Mouse (Mus musculus): Measurements from ENCODE around the gene Alg9. TPM values are rescaled to one million over a fixed set of nuclear protein-coding genes. Genes with fewer than 3 reads are reported as not detected.

Gene Alg9
- polyA plus RNA-seq, 1 experiment from 2014 or later = 41.6 TPM

DNA sequence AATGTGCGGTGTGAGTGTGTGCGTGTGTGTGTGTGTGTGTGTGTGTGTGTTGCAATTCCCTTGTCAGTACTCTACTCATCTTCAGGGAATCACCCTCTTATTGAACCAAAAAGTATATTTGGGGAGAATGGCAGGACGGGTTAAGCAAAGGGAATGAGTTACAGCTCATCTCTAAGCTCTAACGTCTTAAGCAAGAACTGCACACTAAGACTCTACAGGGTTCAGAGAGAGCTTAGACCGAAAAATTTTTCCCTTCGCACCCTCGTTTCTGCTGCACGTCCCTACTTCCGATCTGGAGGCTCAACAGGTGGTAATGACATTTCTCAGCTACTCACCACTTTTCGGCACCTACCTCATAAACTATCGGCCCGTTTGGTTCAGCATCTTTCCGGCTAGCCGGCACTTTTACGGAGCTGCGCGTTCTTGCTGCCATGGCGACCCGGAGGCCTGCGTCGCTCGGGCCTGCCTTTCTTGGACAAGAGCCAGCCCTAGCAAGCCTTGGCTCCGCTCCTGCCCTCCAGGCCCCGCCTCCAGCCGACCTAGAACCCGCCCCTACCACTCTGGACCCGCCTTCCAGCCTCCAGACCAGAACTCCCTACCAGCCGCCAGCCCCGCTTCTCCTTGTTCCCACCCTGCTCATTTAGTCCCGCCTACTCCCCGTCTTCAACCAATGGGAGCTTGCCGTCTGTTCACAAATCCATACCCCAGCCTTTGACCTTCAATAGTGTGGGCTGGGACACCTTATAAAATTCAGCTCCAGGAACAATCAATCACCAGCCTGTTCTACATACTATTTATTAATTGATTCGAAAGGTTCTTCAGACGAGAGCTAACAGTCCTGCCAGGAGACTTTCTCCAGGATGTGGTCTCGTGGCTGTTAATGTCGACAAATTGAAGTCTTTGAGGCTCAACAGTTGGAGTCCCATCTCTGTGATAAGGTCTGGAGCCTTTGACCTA lies 35.6 kb upstream of the Alg9 start, which contains the start of gene Dixdc1:
Gene Dixdc1 (minus strand): TSS at position 604 of the 957 bp plus-strand sequence.
- 16% methylated on average over 36 of the region's 36 CpGs for WGBS
- H3K4me3 ChIP-seq (ENCODE audit: low read depth, low read length) = peak within 1 kb of the TSS; percentile 29
- no peaks in the 10 kb centered on the region for H3K27me3 ChIP-seq (ENCODE audit: control insufficient read depth, insufficient read depth, low read length)
- peak; percentile 98 for ATAC-seq (replicated peaks; ENCODE audit: insufficient number of reproducible peaks, low FRiP score, low TSS enrichment, low read depth)
- DNase-seq (ENCODE audit: low spot score) = peak; percentile 94
- no peaks in the 10 kb centered on the region for H3K36me3 ChIP-seq (replicated peaks; ENCODE audit: control insufficient read depth, insufficient read depth, low read depth, low read length)
- no peaks in the 10 kb centered on the region for H3K4me1 ChIP-seq (ENCODE audit: control insufficient read depth, insufficient read depth, low read length)
- no peak within 1 kb of the TSS for H3K27ac ChIP-seq (replicated peaks; ENCODE audit: low read depth, low read length)
- H3K9ac ChIP-seq (replicated peaks; ENCODE audit: low read length) = no peak within 1 kb of the TSS; the same call in 1 of the 2 replicates
- H3K9me3 ChIP-seq (replicated peaks; ENCODE audit: control insufficient read depth, low read length) = no peaks in the 10 kb centered on the region
- H3K4me2 ChIP-seq (ENCODE audit: low read depth, low read length) = peak within 1 kb of the TSS; percentile 56

DNA sequence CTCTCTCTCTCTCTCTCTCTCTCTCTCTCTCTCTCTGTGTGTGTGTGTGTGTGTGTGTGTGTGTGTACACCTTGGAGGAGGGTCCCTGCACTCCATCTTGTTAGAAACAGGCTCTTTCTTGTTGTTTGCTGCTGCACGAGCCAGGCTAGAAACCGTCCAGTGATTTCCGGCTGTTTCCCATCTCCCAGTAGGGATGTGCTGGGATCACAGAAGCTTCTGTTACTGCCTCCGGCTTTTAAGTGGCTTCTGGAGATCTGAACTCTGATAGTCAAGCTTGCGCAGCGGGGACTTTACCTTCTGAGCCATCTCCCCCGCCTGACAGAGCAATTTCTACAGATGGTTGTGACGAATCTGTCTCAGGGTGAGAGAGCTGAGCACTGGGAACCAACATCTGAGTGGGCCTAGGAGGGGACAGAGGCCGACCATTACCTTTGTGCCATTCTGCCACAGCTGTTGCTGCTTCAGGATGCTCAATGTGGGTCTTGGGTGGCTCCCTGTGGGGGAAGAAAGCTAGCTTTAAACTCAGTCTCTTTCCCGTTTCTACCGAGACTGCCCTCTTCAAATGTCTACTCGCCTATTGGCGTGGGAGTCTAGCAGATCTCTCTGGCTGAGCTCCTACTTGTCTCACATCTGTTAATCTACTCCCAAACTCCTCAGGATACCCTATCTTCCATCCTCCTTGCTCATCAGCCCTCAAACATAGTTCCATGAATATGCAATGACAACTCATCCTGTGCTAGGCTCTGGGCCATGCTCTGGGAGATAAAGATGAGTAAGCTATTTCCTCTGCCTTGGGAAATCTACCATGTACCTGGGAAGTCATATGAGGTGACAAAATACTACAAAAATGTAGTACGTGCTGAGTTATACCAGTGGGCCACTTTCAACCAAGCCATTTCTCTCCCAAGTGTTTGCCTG lies 33.7 kb upstream of the Alg9 start:
- no peak for ATAC-seq (replicated peaks; ENCODE audit: insufficient number of reproducible peaks, low FRiP score, low TSS enrichment, low read depth)
- no peak overlapping the region for H3K4me2 ChIP-seq (ENCODE audit: low read depth, low read length)
- no peak overlapping the region for H3K27ac ChIP-seq (replicated peaks; ENCODE audit: low read depth, low read length)
- whole genome bisulfite sequencing = 82% methylated on average over 14 of the region's 14 CpGs
- no peak overlapping the region for H3K9ac ChIP-seq (replicated peaks; ENCODE audit: low read length)
- no peak for DNase-seq (ENCODE audit: low spot score)
- H3K4me1 ChIP-seq (ENCODE audit: control insufficient read depth, insufficient read depth, low read length) = peaks cover under 1% of the 10 kb centered on the region; the same call in 1 of the 2 replicates
- no peaks in the 10 kb centered on the region for H3K27me3 ChIP-seq (ENCODE audit: control insufficient read depth, insufficient read depth, low read length)
- H3K9me3 ChIP-seq (replicated peaks; ENCODE audit: control insufficient read depth, low read length) = no peaks in the 10 kb centered on the region
- H3K4me3 ChIP-seq (ENCODE audit: low read depth, low read length) = no peak overlapping the region
- no peaks in the 10 kb centered on the region for H3K36me3 ChIP-seq (replicated peaks; ENCODE audit: control insufficient read depth, insufficient read depth, low read depth, low read length)

DNA sequence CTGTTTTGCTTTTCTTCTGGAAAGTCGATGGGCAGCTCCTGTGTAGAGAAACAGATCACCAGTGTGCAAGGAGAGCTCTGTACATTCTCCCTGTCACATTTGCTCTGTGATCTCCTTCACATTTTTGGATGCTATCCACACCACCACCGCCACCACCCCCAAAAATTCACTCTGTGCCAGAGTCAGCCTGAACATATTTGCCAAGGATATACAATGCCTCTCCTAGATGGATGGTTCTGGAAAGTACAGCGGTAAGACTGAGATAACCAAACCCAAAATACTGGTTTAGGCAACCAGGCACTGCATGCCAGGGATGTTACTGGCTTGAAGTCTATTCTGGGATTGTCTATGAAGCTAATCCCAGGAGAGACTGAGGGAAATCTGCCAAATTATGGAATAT lies 32.6 kb upstream of the Alg9 start:
- H3K36me3 ChIP-seq (replicated peaks; ENCODE audit: control insufficient read depth, insufficient read depth, low read depth, low read length) = no peaks in the 10 kb centered on the region
- H3K4me3 ChIP-seq (ENCODE audit: low read depth, low read length) = no peak overlapping the region
- DNase-seq (ENCODE audit: low spot score) (no peak), ATAC-seq (replicated peaks; ENCODE audit: insufficient number of reproducible peaks, low FRiP score, low TSS enrichment, low read depth) (no peak)
- H3K27me3 ChIP-seq (ENCODE audit: control insufficient read depth, insufficient read depth, low read length) = 0 out of 2 replicates have a peak, but pooled peaks cover 2% of the 10 kb centered on the region
- no peaks in the 10 kb centered on the region for H3K9me3 ChIP-seq (replicated peaks; ENCODE audit: control insufficient read depth, low read length)
- no peak overlapping the region for H3K27ac ChIP-seq (replicated peaks; ENCODE audit: low read depth, low read length)
- no peak overlapping the region for H3K4me2 ChIP-seq (ENCODE audit: low read depth, low read length)
- WGBS = 83% methylated on average over 3 of the region's 3 CpGs
- no peak overlapping the region for H3K9ac ChIP-seq (replicated peaks; ENCODE audit: low read length)
- H3K4me1 ChIP-seq (ENCODE audit: control insufficient read depth, insufficient read depth, low read length) = peaks cover 2% of the 10 kb centered on the region; the same call in 1 of the 2 replicates

DNA sequence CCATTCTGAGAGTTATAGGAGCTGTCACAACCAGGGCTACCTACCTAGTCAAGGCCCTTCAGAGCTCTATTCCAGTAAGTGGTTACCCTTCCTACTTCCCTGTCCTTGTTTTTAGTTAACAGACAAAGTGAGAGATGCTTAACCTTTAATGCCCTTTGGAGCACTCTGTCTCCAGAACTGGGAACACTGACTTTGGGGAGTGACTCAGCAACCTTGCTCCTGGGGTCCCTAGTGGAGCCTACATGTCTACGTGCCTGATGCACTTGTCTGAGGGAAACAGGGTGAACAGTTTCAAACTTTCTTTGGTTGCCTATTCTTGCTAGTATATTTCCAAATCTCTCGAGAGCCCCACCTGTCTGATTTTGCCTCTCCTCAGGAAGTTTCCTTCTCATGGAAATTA lies 32.1 kb upstream of the Alg9 start:
- H3K4me1 ChIP-seq (ENCODE audit: control insufficient read depth, insufficient read depth, low read length) = peaks cover 2% of the 10 kb centered on the region; the same call in 1 of the 2 replicates
- H3K4me3 ChIP-seq (ENCODE audit: low read depth, low read length) = no peak overlapping the region
- ATAC-seq (replicated peaks; ENCODE audit: insufficient number of reproducible peaks, low FRiP score, low TSS enrichment, low read depth) (no peak), DNase-seq (ENCODE audit: low spot score) (no peak)
- no peaks in the 10 kb centered on the region for H3K9me3 ChIP-seq (replicated peaks; ENCODE audit: control insufficient read depth, low read length)
- no peak overlapping the region for H3K9ac ChIP-seq (replicated peaks; ENCODE audit: low read length)
- no peak overlapping the region for H3K4me2 ChIP-seq (ENCODE audit: low read depth, low read length)
- H3K27me3 ChIP-seq (ENCODE audit: control insufficient read depth, insufficient read depth, low read length) = 0 out of 2 replicates have a peak, but pooled peaks cover 2% of the 10 kb centered on the region
- no peaks in the 10 kb centered on the region for H3K36me3 ChIP-seq (replicated peaks; ENCODE audit: control insufficient read depth, insufficient read depth, low read depth, low read length)
- no peak overlapping the region for H3K27ac ChIP-seq (replicated peaks; ENCODE audit: low read depth, low read length)
- WGBS = 74% methylated on average over 2 of the region's 2 CpGs

DNA sequence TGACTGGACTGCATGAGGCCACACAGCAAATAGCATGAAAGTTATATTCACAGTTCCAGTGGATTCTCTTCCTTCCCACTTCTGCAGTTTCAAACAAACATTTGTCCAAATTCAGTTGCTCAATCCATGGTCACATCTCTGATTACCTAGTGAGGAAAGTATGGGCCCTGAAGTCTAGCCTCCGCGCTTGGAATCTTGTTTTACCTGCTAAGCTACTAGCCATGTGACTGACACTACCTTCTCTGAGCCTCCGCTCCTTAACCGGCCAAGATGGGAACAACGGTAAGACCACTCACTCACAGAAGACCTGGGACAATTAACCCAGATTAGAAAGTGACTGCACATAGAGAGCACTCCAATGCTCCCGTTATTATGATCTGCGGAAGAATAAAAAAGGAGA lies 29.0 kb upstream of the Alg9 start:
- Histone ChIP-seq H3K4me3 (ENCODE audit: low read depth, low read length) (peak overlapping the region; percentile 25), H3K4me2 (ENCODE audit: low read depth, low read length) (peak overlapping the region; percentile 58), H3K9ac (replicated peaks; ENCODE audit: low read length) (peak overlapping the region; percentile 42; the same call in 1 of the 2 replicates), H3K4me1 (ENCODE audit: control insufficient read depth, insufficient read depth, low read length) (peaks cover 2% of the 10 kb centered on the region; the same call in 1 of the 2 replicates), H3K36me3 (replicated peaks; ENCODE audit: control insufficient read depth, insufficient read depth, low read depth, low read length) (no peaks in the 10 kb centered on the region), H3K27me3 (ENCODE audit: control insufficient read depth, insufficient read depth, low read length) (0 out of 2 replicates have a peak, but pooled peaks cover 2% of the 10 kb centered on the region), H3K27ac (replicated peaks; ENCODE audit: low read depth, low read length) (no peak overlapping the region), H3K9me3 (replicated peaks; ENCODE audit: control insufficient read depth, low read length) (no peaks in the 10 kb centered on the region)
- 11% methylated on average over 7 of the region's 7 CpGs for WGBS
- peak; percentile 35 for DNase-seq (ENCODE audit: low spot score)
- no peak for ATAC-seq (replicated peaks; ENCODE audit: insufficient number of reproducible peaks, low FRiP score, low TSS enrichment, low read depth)

DNA sequence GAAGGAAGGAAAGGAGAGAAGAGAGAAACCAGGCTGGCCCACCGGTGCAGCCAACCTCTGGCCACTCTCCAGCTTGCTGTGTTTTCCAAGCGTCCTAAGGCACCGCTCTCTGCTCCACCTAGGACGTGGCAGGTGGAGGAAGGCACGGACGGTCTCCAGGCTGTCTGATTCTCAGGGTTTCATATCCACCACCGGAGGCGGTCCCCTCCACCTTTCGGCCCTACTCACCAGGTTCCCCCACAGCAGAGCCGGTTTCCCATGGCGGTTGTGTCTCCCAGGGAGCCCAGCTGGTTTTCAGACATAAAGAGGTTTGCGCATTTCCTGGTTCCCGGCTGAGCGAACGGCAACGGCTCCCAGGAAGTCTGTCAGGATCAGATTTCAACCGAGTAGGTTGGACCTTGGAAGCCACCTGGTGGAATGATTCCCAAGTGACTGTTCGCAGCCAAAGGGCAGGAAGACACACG lies 28.6 kb upstream of the Alg9 start, which contains the start of gene 2310030G06Rik:
Gene 2310030G06Rik (minus strand): TSS at position 323 of the 464 bp plus-strand sequence.
- H3K27ac ChIP-seq (replicated peaks; ENCODE audit: low read depth, low read length) = no peak within 1 kb of the TSS
- WGBS = under 1% methylated on average over 19 of the region's 19 CpGs
- ATAC-seq (replicated peaks; ENCODE audit: insufficient number of reproducible peaks, low FRiP score, low TSS enrichment, low read depth) (no peak), DNase-seq (ENCODE audit: low spot score) (peak; percentile 64)
- peak within 1 kb of the TSS; percentile 42 for H3K9ac ChIP-seq (replicated peaks; ENCODE audit: low read length)
- H3K27me3 ChIP-seq (ENCODE audit: control insufficient read depth, insufficient read depth, low read length) = 0 out of 2 replicates have a peak, but pooled peaks cover 2% of the 10 kb centered on the region
- H3K4me1 ChIP-seq (ENCODE audit: control insufficient read depth, insufficient read depth, low read length) = peaks cover 2% of the 10 kb centered on the region; the same call in 1 of the 2 replicates
- H3K9me3 ChIP-seq (replicated peaks; ENCODE audit: control insufficient read depth, low read length) = no peaks in the 10 kb centered on the region
- peak within 1 kb of the TSS; percentile 58 for H3K4me2 ChIP-seq (ENCODE audit: low read depth, low read length)
- H3K36me3 ChIP-seq (replicated peaks; ENCODE audit: control insufficient read depth, insufficient read depth, low read depth, low read length) = no peaks in the 10 kb centered on the region
- peak within 1 kb of the TSS; percentile 25 for H3K4me3 ChIP-seq (ENCODE audit: low read depth, low read length)

DNA sequence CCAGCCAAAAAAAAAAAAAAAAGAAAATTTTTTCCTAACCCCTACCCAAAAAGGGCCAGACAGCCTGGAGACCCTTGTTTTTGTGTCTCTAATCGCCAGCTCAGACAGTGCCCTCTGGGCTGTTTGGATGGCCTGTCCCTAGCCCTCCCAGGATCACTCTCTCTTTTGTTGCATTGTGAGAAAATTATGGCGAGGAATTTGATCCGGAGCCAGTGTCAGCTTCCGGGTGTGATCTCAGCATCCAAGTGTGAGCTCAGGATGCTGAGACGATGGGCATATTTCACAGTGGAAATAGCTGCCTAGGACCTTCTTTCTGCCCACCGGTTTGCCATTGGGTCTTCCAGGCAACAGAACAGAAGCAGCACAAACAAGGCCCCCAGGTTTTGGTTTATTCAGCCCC lies 24.1 kb upstream of the Alg9 start:
- DNase-seq (ENCODE audit: low spot score) (no peak), ATAC-seq (replicated peaks; ENCODE audit: insufficient number of reproducible peaks, low FRiP score, low TSS enrichment, low read depth) (no peak)
- Histone ChIP-seq H3K9me3 (replicated peaks; ENCODE audit: control insufficient read depth, low read length) (no peaks in the 10 kb centered on the region), H3K4me1 (ENCODE audit: control insufficient read depth, insufficient read depth, low read length) (peaks cover 2% of the 10 kb centered on the region; the same call in 1 of the 2 replicates), H3K36me3 (replicated peaks; ENCODE audit: control insufficient read depth, insufficient read depth, low read depth, low read length) (no peaks in the 10 kb centered on the region), H3K4me2 (ENCODE audit: low read depth, low read length) (no peak overlapping the region), H3K27ac (replicated peaks; ENCODE audit: low read depth, low read length) (no peak overlapping the region), H3K9ac (replicated peaks; ENCODE audit: low read length) (no peak overlapping the region), H3K4me3 (ENCODE audit: low read depth, low read length) (no peak overlapping the region), H3K27me3 (ENCODE audit: control insufficient read depth, insufficient read depth, low read length) (0 out of 2 replicates have a peak, but pooled peaks cover 2% of the 10 kb centered on the region)
- 44% methylated on average over 6 of the region's 6 CpGs for WGBS

Measured in embryonic facial prominence, embryonic 11.5 days (tissue).